Mouse (Mus musculus) embryonic fibroblast, embryonic 13.5 days (primary cell): ENCODE data around the gene Endov.

ENCODE experiments used
- CTCF ChIP-seq: IDR thresholded peaks from 2 replicates; pipeline ENCODE4 v1.5.1; 2011; ENCODE audit warnings: mild to moderate bottlenecking, control low read depth, low read length, moderate library complexity, borderline replicate concordance; ENCODE audit not compliant: insufficient read depth
- POLR2A ChIP-seq: IDR thresholded peaks from 2 replicates; pipeline ENCODE4 v1.6.1; 2011; ENCODE audit warnings: low read depth, mild to moderate bottlenecking, control low read depth, low read length, moderate library complexity

DNA sequence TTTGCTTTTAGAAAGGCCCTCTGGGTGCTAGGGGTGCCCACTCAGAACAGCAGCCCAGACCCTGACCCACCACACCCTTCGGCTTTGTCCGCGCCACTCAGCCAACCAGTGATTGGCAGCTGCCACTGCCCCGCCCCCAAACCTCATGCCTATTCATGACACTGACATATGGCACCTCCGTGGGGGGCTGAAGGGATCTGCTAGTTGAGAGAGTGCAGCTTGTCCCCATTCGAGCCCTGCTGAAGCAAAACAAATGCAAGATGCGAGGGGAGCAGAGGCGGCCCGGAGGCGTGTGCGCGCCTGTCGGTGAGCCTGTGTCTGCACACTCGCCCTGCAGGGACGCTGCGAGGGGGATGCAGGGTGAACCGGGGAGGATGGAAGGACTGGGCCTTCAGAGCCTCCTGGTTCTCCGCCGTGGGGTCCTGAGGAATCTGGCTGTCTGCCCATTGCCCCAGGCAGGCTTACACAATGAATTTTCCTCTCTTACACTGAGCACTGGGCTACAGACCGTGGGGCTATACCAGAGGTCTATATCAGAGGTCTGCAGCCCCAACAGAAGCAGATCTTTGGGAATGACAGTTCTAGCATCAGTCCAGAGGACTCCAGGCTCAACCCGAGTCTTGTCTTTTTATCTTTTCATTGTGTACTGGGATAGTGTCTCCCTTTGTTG is 24.0 kb downstream of the Endov start:
- no peak for TF ChIP-seq POLR2A
- TF ChIP-seq CTCF = peak; percentile 9; the same call in 1 of the 2 replicates
